Mouse (Mus musculus) embryo, embryonic 9.5 days (tissue): ENCODE data around the gene Leng9.
A peak's percentile ranks its signal among the peaks of the same experiment; 100 is the strongest.
"Not testable (repeated sequence)": the region's sequence is repeated elsewhere in the genome, so short reads cannot be mapped to it uniquely, and the experiment has no call there.

Experiments
- DNase-seq: peaks from one replicate; pipeline ENCODE4 v3.0.0-alpha.2; 2017; ENCODE audit errors: extremely low spot score

Gene Leng9

DNA sequence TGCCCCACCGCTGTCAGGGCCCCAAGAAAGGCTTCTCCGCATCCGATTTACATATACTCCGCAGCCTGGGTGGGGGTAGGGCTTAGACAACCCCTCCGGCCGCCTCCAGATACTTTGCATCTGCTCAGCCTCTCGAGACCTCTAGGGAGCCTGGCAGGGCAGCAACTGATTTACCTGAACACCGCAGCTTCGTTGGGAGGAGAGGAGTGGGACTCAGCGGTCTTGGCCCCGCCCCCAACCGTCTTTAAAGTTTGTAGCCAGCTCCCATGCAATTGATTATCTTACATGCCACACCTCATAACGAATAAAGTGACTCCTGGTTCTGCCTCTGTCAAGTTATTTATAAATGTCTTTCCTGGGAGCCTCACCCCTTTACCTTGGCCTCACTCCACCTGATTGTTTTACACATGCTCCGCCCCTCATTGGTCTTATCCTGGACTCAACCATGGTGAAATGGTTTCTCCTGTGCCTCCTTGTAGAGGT, at the start of gene Leng9:
Gene Leng9 (minus strand): TSS at position 316 of the 483 bp plus-strand sequence.
- no peak for DNase-seq

DNA sequence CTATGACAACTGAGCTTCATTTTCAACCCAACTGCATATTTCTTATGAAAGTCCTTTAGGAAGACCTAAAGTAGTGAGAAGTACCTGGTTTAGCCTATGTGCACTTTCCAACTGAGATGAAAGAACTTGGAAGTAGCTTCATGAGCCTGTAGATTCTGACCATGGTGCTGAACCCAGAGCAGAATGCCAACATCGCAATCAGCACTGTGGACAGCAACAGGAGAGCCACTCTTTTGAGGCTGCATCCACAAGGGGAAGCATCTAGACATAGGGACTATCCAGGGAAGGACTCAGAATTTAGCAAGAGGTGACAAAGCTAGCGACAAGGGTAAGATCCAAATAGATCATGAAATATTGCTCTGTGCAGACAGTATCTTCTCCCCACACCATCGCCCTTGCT, 28.3 kb upstream of the Leng9 start:
- peak; percentile 23 for DNase-seq

DNA sequence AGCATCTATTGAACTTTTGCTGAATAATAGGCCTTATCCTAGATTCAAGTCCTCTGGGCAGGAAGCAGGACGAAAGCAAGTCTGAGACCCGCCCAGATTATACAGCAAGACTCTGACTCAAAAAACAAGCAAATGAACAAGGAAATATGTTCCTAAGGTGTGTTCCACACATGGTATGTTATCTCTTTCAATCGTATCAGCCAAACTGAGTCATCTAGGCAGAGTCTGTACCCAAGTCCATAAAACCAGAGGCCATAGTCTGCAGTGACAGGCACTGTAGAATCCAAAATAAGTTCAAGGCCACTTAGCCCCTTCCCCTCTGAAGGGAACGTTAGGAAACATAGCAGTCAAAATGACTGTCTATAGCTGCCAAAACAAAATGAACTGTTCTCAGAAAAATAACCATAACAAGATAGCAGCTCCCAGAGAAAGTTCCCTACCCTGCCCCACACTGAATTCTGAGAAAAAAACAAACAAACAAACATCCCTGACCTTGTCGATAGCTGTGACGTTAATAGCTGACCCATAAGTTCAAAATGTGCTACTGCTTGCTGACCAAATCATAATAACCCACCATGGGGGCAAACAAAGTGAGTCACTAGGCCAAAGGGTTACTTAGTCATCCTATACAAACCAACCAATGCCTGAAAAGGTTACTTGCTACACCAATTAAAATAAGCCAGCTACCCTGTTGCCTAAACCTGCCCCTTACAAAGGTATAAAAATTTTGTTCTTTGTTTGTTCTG, 20.2 kb upstream of the Leng9 start:
- DNase-seq, result no peak

DNA sequence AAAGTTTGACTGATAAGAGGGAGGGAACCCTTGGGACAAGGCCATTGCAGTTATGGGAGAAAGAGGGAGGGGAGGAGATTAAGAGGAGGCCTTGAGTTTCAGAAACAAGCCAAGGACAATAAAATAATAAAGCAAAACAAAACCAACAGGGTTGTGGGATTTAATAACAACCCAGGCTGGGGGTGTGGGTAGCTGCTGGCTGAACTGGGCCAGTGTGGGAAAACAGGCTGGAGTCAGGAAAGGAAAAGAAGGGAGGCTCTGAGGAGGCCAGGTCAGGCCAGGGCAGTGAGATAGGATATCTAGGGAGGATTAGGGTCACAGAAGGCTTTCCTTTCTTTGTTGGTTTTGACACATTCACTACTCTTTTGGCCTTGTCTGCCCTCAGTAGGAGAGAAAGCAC, 16.9 kb upstream of the Leng9 start:
- no peak for DNase-seq

DNA sequence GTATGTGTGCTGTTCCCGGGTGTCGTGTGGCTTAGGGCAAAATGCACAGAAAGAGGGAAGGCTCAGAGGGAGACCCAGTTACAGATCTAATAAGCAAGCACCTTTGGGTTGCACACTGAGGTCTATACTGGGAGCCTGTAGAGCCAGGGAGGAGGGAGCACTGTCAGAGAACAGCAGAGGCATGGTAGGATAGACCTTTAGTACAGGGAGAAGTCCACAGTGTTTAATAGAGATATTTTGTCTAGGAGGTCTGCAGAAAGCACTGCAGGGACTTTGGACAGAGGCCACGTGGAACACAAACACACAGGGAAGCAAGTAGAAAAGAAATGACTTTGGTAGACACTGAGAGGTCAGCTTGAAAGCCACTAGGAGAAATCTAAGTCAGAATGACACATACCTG, 15.1 kb upstream of the Leng9 start:
- no peak for DNase-seq

DNA sequence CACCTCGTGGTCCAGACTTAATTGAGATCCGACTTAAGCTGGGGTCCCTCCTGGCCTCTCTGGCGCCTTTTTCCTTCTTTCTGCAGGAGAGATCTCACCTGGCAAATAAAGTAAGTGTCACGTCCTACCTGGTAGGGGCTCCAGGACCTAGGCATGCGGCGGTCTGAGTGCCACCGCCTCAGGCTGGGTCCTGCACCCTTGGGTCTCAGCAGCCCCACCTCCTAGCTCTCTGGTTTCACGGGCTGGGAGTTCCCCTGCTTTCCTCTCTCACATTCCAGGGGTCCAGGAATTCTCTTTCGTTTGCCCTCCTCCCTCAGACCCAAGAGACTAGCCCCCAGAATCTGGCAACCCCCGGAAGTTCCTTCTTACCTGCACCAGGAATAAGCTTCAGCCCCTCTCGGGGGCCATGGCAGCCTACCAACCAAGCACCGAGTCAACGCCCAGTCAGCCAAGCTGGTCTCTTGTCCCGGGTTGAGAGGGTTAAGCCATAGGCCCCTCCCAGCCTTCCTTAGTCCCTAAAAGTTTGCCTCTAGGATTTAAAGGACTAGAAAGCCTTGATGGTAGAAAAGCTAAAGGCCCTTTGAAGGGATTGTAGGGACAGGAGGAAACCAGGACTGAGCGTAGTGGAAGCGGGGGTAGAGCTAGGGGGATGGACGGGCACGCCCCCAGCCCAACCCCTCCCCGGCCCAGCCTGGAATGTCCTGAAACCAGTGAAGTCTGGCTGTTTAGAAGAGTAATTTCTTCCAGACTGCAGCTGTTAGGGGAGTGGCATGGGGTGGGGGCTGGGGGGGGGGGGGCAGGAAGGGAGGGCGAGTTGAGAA, 14.1 kb upstream of the Leng9 start, which contains the start of gene Cdc42ep5:
Gene Cdc42ep5 (minus strand): TSS at position 771 of the 821 bp plus-strand sequence.
- DNase-seq, result peak; percentile 79

DNA sequence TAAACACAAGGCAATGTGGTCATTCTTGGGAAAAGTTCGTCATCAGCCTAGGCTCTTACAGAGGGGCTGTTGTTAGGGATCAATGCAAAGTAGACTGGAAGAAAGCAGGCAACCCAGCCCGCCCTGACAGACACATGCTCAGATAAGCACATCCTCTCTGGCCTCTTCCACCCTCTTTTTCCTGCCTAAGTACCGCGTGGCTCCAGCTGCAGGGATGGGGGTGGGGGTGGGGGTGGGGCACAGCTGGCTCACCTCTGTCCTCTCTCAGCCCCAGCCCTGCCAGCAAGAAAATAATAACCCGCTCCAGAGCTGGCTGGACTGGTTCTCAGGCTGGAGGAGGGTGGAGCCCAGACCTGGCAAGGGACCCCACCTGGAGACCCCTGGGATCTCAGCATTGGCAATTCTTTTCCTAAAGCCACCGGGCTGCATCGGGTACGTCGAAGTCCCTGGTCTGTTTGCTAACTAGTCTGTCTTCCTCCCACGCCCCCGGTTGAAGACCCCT, 13.4 kb upstream of the Leng9 start:
- DNase-seq, result peak; percentile 50

DNA sequence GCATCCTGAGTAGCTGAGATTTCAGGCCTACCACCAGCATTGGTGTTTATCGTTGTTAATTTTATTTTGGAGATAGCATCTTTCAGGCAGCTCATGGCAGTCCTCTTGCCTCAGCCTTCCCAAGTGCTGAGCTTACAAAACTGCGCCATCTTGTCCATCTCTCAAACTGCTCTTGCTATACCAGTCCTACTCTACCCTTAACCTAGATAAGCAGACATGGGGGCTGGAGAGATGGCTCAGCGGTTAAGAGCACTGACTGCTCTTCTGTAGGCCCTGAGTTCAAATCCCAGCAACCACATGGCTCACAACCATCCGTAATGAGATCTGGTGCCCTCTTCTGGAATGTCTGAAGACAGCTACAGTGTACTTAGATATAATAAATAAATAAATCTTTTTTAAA, 11.4 kb upstream of the Leng9 start:
- not testable (repeated sequence) for DNase-seq

DNA sequence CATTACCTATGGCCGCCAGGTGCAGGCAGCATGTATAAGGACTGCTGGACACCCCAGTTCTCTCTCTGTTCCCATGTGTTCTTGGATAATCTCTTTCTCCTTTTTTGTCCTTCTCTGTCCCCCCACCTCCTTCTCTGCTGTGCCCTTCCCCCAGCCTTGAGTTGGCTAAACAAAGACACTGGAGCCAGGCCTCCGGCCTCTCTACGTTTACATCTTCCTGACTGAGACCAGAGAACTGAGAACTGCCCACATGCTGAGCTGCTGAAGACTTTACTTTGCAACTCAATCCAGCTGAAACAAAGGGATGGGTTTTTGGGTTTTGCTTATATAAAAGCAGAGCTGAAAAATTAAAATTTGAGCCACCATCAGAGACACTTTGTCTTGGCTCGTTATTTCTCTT, 4.8 kb upstream of the Leng9 start:
- DNase-seq, result no peak

DNA sequence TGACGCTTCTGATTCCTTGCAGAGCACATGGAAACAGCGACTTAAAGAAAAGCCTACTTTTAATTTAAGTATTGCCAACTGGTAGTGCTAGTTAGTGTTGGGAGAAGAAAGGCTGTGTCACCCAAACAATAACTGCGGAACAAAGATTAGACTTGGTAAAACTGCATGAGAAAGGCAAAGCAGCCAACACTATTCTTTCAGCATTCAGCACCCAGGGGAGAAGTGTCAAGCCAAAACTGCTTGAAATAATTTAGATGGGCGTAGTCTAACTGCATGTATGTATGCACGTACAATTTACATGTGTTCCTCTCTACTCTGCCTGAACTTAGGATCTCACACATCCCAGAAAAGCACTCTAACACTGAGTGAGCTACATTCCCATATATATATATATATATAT, 4.2 kb upstream of the Leng9 start:
- DNase-seq, result no peak

DNA sequence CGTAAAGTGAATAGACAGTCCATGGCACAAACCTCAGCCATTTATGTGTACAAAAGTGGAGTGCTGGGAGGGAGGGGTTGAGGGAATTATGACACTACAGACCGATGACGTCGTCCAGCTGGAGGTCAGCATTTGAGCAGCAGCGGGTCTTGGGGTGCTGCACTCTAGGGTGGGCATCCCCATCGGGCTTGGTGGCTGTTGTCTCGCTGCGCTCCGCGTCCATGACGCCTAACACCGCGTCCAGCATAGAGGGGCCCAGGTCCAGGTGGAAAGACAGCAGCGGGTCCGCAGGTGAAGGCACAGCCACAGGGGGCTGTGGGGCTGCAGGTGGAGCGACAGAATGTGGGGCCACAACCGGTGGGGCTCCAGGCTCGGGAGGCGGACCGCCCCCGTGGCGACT, 1.1 kb upstream of the Leng9 start:
- DNase-seq, result no peak

DNA sequence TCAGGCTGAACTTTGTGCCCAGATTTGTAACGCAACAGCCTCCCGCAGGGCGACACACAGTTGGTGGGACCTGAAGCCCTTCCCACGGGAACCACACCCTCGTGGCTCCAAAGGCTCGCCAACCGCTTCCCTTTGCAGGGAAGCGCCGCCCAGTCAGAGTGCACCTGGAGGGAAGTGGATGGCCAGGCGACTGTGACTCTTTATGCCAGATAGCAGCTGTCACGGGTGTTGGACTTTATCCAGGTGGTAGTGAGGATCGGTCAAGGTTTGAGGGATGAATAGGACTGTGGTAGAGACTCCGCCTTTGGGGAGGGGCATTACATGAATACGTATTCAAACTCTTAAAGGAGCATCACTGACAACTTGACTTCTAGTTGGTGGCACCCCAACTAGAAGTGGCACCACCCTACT, 642 bp upstream of the Leng9 start:
- DNase-seq, result no peak

DNA sequence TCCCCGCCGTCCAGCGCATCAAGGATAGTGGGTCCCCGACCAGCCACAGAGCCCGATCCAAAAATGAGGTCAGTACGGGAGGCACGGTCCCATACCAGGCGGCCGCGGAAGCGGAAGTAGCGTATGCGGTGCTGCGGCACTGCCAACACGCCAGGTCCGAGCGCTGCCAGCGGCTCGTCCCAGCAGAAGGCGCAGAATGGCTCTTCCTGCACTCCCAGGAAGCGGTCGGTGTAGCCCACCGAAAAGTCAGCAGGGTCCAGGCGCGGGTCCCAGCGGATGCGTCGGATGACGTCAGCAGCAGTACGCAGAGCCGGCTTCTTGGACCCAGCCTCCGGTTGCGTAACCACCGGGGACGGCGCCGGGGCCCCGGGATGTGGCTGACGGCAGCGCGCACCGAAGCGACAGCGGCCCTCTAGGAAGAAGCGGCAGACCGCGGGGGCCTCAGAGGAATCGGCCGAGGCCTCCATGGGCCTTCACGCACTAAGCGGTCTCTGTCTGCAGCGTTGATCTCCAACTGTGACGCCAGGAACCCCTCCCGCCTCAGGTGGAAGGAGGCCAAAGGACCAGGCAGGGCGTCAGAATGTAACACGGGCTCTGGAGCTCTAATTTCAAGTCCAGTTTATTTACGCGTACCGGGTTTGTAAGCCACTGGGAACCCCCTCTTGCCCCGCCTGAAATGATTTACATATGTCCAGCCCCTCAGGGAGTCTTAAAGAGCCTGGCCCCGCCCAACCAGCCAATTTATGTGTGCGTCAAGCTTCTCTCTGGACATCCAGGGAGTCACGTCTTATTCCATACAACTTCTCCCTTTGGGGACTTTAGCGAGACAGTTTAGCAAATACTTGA, 742 bp downstream of the Leng9 start:
- peak; percentile 70 for DNase-seq

DNA sequence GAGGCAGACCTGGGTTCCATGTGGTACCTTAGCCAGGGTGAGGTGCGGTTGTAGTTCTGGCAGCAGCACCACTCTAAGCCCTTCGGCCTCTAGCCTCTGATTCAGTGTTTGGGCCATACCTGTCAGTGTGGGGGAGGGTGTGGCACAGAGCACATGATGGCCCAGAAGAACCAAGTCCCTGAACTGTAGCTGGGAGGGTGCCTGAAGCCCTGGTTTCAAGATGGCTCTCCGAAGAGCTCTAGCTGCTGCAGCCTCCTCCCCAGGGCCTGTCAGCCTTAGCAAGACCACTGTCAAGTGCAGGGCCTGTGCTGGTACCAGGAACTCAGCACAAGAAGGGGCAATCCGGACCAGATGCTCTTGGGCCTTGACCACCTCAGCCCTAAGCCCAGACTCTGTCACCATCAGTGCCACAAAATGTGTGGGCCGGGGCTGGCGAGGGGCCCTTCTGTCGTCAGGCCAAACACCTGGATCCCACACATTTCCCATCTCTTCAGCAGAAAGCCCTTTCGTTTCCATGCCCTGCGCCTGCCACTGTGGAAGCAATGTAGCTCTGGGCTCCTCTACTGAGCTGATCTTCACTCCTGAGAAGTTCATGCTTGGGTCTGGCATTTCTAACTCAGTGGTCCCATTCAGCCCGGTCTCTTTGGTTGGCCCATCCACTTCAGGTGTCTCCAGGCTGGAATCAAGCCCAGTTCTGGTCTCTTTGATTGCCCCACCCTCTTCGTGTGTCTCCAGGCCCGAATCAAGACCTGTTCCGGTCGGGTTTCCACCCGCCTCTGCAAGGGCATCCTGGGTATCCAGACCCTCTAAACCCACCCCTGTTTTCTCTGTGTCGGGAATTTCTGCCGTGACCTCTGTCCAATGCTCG, 1.6 kb downstream of the Leng9 start:
- DNase-seq, result no peak

DNA sequence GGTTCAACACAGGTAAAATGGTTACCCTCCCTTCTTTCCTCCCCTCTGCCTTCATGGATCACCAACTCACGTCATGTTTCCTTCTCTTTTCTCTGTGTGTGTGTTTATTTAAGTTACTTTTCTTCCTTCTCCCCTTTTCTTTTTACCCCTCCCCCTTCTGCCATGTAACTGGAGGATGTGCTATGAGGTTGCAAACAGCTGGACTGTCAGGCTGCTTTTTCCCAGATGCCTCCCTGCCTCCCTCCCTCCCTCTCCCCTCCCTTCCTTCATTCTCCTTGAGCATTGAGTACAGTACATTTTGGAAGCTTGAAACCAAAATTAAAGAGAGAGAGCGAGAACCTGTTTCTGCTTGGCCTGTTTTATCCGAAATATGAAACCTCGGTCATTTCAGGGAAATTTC, 2.3 kb downstream of the Leng9 start:
- DNase-seq, result no peak

DNA sequence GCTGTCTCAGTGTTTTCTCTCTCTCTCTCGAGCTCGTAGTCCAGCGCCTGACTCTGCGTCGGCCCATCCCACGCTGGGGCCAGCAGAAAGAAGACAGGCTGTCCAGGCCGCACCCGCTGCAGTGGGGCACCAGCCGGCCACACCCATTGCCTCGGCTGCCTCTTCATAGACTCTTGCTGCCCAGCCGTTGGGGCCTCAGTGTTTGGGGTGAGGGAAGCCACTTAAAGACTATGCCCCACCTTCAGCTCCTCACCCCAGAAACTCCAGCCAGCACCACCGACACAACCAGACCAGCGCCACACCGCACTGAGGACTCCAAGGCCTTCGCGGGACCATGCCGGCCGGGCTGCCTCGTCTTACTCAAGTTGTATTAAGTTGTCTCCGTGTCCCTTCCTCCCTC, 2.8 kb downstream of the Leng9 start:
- no peak for DNase-seq

DNA sequence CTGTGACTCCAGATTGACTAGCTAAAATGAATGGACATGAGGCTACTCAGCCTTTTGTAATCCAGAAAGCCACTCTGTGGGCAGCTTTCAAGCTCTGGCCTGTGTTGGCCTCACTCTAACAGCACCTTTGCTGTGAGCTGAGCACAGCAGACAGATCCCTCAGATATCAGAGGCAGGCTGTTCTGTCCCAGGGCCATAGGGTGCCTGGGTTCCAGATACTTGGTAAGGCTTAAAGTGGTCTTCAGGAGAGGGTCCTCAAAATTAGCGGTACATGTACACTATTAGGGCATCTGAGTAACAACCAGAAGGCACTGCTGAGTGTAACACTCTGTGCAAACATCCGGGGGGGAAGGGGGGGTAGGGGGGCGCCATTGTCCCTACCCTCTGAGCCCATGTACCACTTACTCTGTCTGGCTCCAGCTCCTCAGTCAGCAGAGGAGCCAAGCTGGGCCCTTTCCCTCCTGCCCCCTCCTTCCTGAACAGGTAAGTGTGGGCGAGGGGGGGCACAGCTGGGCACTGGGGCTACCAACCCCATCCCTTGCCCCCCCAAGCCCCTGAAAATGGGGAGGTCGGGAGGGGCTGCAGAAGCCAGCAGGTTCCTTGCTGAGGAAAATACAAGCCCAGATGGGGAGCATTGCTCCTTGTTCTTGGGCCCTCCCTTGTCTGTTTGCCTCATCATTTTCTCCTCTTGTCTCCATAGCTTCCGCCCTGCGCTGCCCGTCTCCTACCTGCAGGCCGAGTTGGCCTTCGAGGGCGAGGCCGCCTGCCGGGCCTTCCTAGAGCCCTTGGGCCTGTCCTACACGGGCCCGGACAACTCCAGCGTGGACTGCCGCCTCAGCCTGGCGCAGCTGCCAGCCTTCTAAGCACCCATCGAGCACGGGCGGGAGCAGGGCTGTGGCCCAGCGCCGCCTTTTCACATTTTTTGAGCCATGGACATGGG, 3.7 kb downstream of the Leng9 start:
- no peak for DNase-seq

DNA sequence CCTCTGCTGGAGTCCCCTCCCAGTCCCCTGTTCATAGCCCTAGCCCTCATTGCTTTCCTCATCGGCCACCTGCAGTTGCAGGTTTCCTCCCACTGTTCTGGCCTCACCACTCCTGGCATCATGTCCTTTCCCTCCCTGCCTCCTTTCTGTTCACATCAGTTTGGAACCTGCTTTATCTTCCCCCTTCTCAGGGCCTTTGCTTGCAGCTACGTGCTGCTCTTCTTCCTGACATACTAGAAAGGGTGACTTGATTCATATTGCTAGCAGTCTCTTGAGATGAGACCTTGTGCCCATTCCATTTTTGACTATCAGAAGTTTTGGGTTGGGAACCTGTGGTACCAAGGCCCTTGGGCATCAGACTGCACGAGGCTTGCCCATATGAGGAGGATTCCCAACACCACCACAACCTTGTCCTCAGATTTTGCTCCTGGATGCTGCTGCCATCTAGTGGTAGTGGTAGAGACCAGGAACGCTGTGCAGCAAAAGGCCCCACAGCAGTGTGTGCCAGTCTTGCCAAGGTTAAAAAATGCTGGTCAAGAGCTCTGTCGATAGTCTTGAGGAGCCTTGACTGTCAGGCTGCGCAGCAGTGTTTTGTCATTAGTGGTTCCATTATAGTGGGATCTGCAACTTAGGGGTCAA, 4.5 kb downstream of the Leng9 start:
- no peak for DNase-seq
